In genomic region chr12:8504131-8504530, GRCm38 (mm10) we compare ENCODE assay signal across 28 mouse cellular contexts.
"Had no signal": no experiment of that assay in that cellular context is flagged by ENCODE, and none has a peak within 500 bp of the region (broad histone marks: within the 10 kb centered on the region; RNA-seq: fewer than 3 reads in every experiment).

No protein-coding gene starts in this region.

- H3K27ac ChIP-seq: embryonic facial prominence, embryonic 10.5 days; embryonic facial prominence, embryonic 12.5 days; embryonic facial prominence, embryonic 13.5 days; embryonic facial prominence, embryonic 15.5 days; forebrain, embryonic 10.5 days; forebrain, embryonic 12.5 days; forebrain, embryonic 13.5 days; forebrain, embryonic 15.5 days; gastrocnemius, adult 2 months had no signal

- H3K4me3 ChIP-seq: embryonic facial prominence, embryonic 10.5 days; embryonic facial prominence, embryonic 12.5 days; embryonic facial prominence, embryonic 13.5 days; embryonic facial prominence, embryonic 15.5 days; erythroblast, embryonic 14.5 days; forebrain, embryonic 10.5 days; forebrain, embryonic 12.5 days; forebrain, embryonic 13.5 days; forebrain, embryonic 15.5 days; gastrocnemius, adult 2 months had no signal

- H3K27me3 ChIP-seq: embryonic facial prominence, embryonic 12.5 days; embryonic facial prominence, embryonic 13.5 days; embryonic facial prominence, embryonic 15.5 days; forebrain, embryonic 12.5 days; forebrain, embryonic 13.5 days; forebrain, embryonic 15.5 days had no signal

- H3K9ac ChIP-seq: embryonic facial prominence, embryonic 12.5 days; embryonic facial prominence, embryonic 13.5 days; embryonic facial prominence, embryonic 15.5 days; forebrain, embryonic 12.5 days; forebrain, embryonic 13.5 days; forebrain, embryonic 15.5 days; forebrain, postnatal 0 days had no signal

- DNase-seq: cerebellum, adult 18-20 months; cerebellum, adult 2 months; cerebellum, adult 8-10 months; cerebellum, adult 9-10 months; cerebellum, adult 9-11 months; cerebellum, postnatal 10 days; cerebellum, postnatal 14 days; cerebellum, postnatal 25 days; cerebellum, postnatal 36 days; embryo, embryonic 11 days; forebrain, postnatal 0 days; gastrocnemius, adult 2 months; gastrocnemius, postnatal 10 days; gastrocnemius, postnatal 14 days; gastrocnemius, postnatal 25 days; gastrocnemius, postnatal 36 days; heart, adult 18-20 months had no signal

- H3K4me2 ChIP-seq: embryonic facial prominence, embryonic 12.5 days; embryonic facial prominence, embryonic 13.5 days; embryonic facial prominence, embryonic 15.5 days; forebrain, embryonic 12.5 days; forebrain, embryonic 13.5 days; forebrain, embryonic 15.5 days had no signal

- H3K9me3 ChIP-seq: embryonic facial prominence, embryonic 10.5 days; embryonic facial prominence, embryonic 12.5 days; embryonic facial prominence, embryonic 13.5 days; embryonic facial prominence, embryonic 15.5 days; forebrain, embryonic 10.5 days; forebrain, embryonic 12.5 days; forebrain, embryonic 13.5 days; forebrain, embryonic 15.5 days had no signal

- ATAC-seq: forebrain, embryonic 13.5 days; forebrain, embryonic 14.5 days; forebrain, embryonic 15.5 days; forebrain, embryonic 16.5 days; forebrain, postnatal 0 days had no signal

- H3K36me3 ChIP-seq: embryonic facial prominence, embryonic 10.5 days; embryonic facial prominence, embryonic 12.5 days; embryonic facial prominence, embryonic 13.5 days; embryonic facial prominence, embryonic 15.5 days; forebrain, embryonic 10.5 days; forebrain, embryonic 12.5 days; forebrain, embryonic 15.5 days had no signal
